Mouse (Mus musculus) CH12.LX (cell line): Measurements from ENCODE around the gene Churc1.

Experiments
- ETS1 ChIP-seq: conservative IDR thresholded peaks from 2 replicates; pipeline ENCODE4 v1.6.1; 2012; ENCODE audit warnings: low read depth, mild to moderate bottlenecking, inconsistent platforms, low read length, improper control_type of control experiment, moderate library complexity
- MAX ChIP-seq: IDR thresholded peaks from 2 replicates; pipeline ENCODE4 v1.6.1; 2011; ENCODE audit warnings: low read length, improper control_type of control experiment

DNA sequence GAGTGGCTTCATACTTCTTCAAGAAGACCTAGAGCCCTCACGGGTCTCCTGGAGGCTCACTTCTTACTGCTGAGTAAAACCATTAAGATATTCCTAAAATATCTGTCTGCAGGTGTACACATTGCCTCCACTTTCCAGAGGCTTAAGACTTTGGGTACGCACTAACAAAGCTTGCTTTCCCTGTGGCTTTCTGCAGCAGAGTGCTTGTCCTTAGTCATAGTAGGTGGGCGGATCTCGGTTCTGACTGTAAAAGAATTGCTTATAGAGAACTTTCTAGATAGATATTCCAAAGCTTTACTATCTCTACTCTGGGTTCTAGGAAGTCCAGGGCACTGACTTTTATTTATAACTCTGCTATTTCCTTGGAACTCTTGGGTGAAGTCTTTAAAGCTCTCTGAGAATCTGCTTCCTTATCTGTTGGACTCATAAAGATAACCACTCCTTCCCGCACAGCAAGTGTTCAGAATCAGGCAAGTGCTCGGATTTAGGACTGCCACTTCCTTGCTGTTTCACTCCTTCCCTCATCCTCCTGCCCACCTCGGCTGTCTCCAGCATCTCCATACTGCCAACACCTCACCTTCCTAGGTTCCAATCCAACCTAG, 31.7 kb downstream of the Churc1 start:
- no peak for TF ChIP-seq ETS1
- no peak for TF ChIP-seq MAX
